Mouse (Mus musculus): ENCODE data around the gene Gsdma2.

DNA sequence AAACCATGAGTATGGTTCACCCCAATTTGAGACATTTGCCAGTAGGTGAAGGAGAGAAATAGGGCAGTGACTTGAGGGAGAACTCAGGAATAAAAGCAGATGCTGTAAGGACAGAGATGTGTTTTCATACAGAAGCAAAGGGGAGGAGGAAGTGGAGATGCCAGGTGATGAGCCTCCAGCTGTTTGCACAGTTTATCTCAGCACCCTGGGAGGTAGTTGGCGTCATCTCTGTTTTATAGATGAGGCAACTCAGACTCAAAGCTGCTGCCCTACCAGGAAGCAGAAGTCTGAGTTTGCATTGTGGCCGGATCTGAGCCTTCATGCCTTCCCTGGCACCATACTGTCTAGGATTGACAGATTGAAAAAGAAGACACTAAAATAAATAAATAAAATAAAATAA lies 22.4 kb downstream of the Gsdma2 start:
- TF ChIP-seq SIN3A (IDR thresholded peaks at IDR 0.05; ENCODE audit: low read length) (peak; percentile 72), CTCF (IDR thresholded peaks at IDR 0.05 in 2 of 3, conservative IDR thresholded peaks at IDR 0.05 in 1 of 3; ENCODE audit: control insufficient read depth in 1 of 3, insufficient read depth in 1 of 3, low read depth in 2 of 3, low read length in 3 of 3, poor library complexity in 1 of 3, severe bottlenecking in 1 of 3) (no peak), ELF1 (IDR thresholded peaks at IDR 0.05; ENCODE audit: low read depth, low read length) (no peak), POLR2A (IDR thresholded peaks at IDR 0.05; ENCODE audit: control insufficient read depth in 1 of 2, insufficient read depth in 1 of 2, low read depth in 1 of 2, low read length in 2 of 2, poor library complexity in 1 of 2) (no peak), GABPA (IDR thresholded peaks at IDR 0.05; ENCODE audit: low read depth, low read length) (no peak), MAX (IDR thresholded peaks at IDR 0.05; ENCODE audit: low read length) (no peak), MXI1 (IDR thresholded peaks at IDR 0.05; ENCODE audit: low read depth, low read length) (no peak), POLR2AphosphoS5 (IDR thresholded peaks at IDR 0.05; ENCODE audit: borderline replicate concordance, low read depth, low read length) (no peak), EP300 (IDR thresholded peaks at IDR 0.05; ENCODE audit: low read depth in 1 of 2, low read length in 2 of 2) (no peak)
